Mouse (Mus musculus) myocyte (in vitro differentiated cells): ENCODE measurements at regions not wholly inside any gene's neighbourhood (a gene's known extent, or its start where the extent isn't known, plus 50 kb on each side); places are given as distances from the start of the nearest gene placed in this dataset.

ENCODE experiments used
- H3K27me3 ChIP-seq: one replicate; pipeline ENCODE4 v1.6.1; 2011; ENCODE audit not compliant: control insufficient read depth, insufficient read depth, insufficient read length
- H3K36me3 ChIP-seq: one replicate; pipeline ENCODE4 v1.6.1; 2011; ENCODE audit not compliant: control insufficient read depth, insufficient read depth
- H3K4me2 ChIP-seq: one replicate; pipeline ENCODE4 v1.6.1; 2011; ENCODE audit warnings: low read depth, control low read depth
- H3K4me3 ChIP-seq: one replicate; pipeline ENCODE4 v1.5.1; 2011; ENCODE audit warnings: mild to moderate bottlenecking, control low read depth, moderate library complexity
- H3K79me2 ChIP-seq: one replicate; pipeline ENCODE4 v1.6.1; 2011; ENCODE audit not compliant: control insufficient read depth, insufficient read depth
- H3ac ChIP-seq: one replicate; pipeline ENCODE4 v1.6.1; 2011; ENCODE audit not compliant: control insufficient read depth, insufficient read length
- CEBPB ChIP-seq: IDR thresholded peaks from 2 replicates; pipeline ENCODE4 v1.6.1; 2011; ENCODE audit warnings: mild to moderate bottlenecking, moderate library complexity; ENCODE audit not compliant: poor library complexity, insufficient read depth, severe bottlenecking
- E2F4 ChIP-seq: IDR thresholded peaks from one replicate; pipeline ENCODE4 v1.6.1; 2011; ENCODE audit warnings: mild to moderate bottlenecking, control low read depth, moderate library complexity; ENCODE audit not compliant: insufficient read depth
- MAX ChIP-seq: IDR thresholded peaks from one replicate; pipeline ENCODE4 v1.6.1; 2011; ENCODE audit warnings: low read depth, mild to moderate bottlenecking, control low read depth
- MYOD1 ChIP-seq, 3 experiments: IDR thresholded peaks; one replicate each; pipeline ENCODE4 v1.6.1; 2011; ENCODE audit warnings: control low read depth in 2 of 3, low read depth in 2 of 3, mild to moderate bottlenecking in 2 of 3, moderate library complexity in 1 of 3; ENCODE audit not compliant: insufficient read length in 2 of 3, control insufficient read depth in 1 of 3
- MYOG ChIP-seq, 3 experiments: IDR thresholded peaks; one replicate each; pipeline ENCODE4 v1.6.1; 2011; ENCODE audit warnings: control low read depth in 2 of 3, low read depth in 2 of 3, mild to moderate bottlenecking in 2 of 3; ENCODE audit not compliant: insufficient read length in 2 of 3, control insufficient read depth in 1 of 3, insufficient read depth in 1 of 3
- POLR2A ChIP-seq: IDR thresholded peaks from one replicate; pipeline ENCODE4 v1.6.1; 2011; ENCODE audit warnings: low read depth, mild to moderate bottlenecking, control low read depth, moderate library complexity; ENCODE audit not compliant: insufficient read length
- POLR2AphosphoS2 ChIP-seq: IDR thresholded peaks from one replicate; pipeline ENCODE4 v1.6.1; 2011; ENCODE audit warnings: low read depth, control low read depth; ENCODE audit not compliant: insufficient read length
- REST ChIP-seq: IDR thresholded peaks from one replicate; pipeline ENCODE4 v1.6.1; 2011; ENCODE audit warnings: mild to moderate bottlenecking, control low read depth, moderate library complexity; ENCODE audit not compliant: insufficient read depth, insufficient read length
- SRF ChIP-seq: IDR thresholded peaks from one replicate; pipeline ENCODE4 v1.6.1; 2011; ENCODE audit warnings: low read depth; ENCODE audit not compliant: control insufficient read depth, insufficient read length
- TCF12 ChIP-seq: IDR thresholded peaks from one replicate; pipeline ENCODE4 v1.6.1; 2011; ENCODE audit warnings: mild to moderate bottlenecking, control low read depth; ENCODE audit not compliant: poor library complexity, insufficient read depth, severe bottlenecking
- TCF3 ChIP-seq: IDR thresholded peaks from one replicate; pipeline ENCODE4 v1.6.1; 2011; ENCODE audit warnings: low read depth, control low read depth; ENCODE audit not compliant: insufficient read length
- USF1 ChIP-seq: IDR thresholded peaks from one replicate; pipeline ENCODE4 v1.6.1; 2011; ENCODE audit warnings: low read depth, mild to moderate bottlenecking, control low read depth, moderate library complexity

- Histone ChIP-seq H3K36me3 (no peaks in the 10 kb centered on the region), H3K4me3 (no peak overlapping the region), H3ac (no peak overlapping the region), H3K79me2 (no peaks in the 10 kb centered on the region), H3K4me2 (no peak overlapping the region), H3K27me3 (no peaks in the 10 kb centered on the region)
- no peak for TF ChIP-seq MAX
- TF ChIP-seq TCF3 = no peak
- TF ChIP-seq POLR2AphosphoS2 = no peak
- TF ChIP-seq E2F4 = no peak
- no peak for TF ChIP-seq SRF
- no peak for TF ChIP-seq REST
- TF ChIP-seq MYOD1 (IDR thresholded peaks at IDR 0.05; ENCODE audit: control insufficient read depth in 1 of 3, insufficient read length in 2 of 3, low read depth in 2 of 3) = no peak
- TF ChIP-seq CEBPB = no peak
- TF ChIP-seq MYOG (IDR thresholded peaks at IDR 0.05; ENCODE audit: control insufficient read depth in 1 of 3, insufficient read depth in 1 of 3, insufficient read length in 2 of 3, low read depth in 2 of 3) = no peak
- no peak for TF ChIP-seq POLR2A
- TF ChIP-seq TCF12 = no peak
- no peak for TF ChIP-seq USF1
Observed at GRCm38 (mm10) chr16:77852066-77852781, 250.3 kb upstream of the Gm11146 start.

- H3K4me3 ChIP-seq = no peak overlapping the region
- no peaks in the 10 kb centered on the region for H3K79me2 ChIP-seq
- TF ChIP-seq E2F4 (no peak), POLR2A (no peak), SRF (no peak), MAX (no peak), CEBPB (no peak), TCF3 (no peak), REST (no peak)
- H3K27me3 ChIP-seq = no peaks in the 10 kb centered on the region
- no peaks in the 10 kb centered on the region for H3K36me3 ChIP-seq
- no peak overlapping the region for H3K4me2 ChIP-seq
- H3ac ChIP-seq = no peak overlapping the region
Observed at GRCm38 (mm10) chr16:77851206-77852065, 249.5 kb upstream of the Gm11146 start.

- H3K4me3 ChIP-seq = no peak overlapping the region
- H3K4me2 ChIP-seq = no peak overlapping the region
- TF ChIP-seq MYOD1 (IDR thresholded peaks at IDR 0.05; ENCODE audit: control insufficient read depth in 1 of 3, insufficient read length in 2 of 3, low read depth in 2 of 3) = no peak
- H3K79me2 ChIP-seq = no peaks in the 10 kb centered on the region
- H3K27me3 ChIP-seq = no peaks in the 10 kb centered on the region
- H3K36me3 ChIP-seq = no peaks in the 10 kb centered on the region
- no peak overlapping the region for H3ac ChIP-seq
Observed at GRCm38 (mm10) chr16:77835767-77836166, 233.9 kb upstream of the Gm11146 start.

- H3K79me2 ChIP-seq = no peaks in the 10 kb centered on the region
- H3K36me3 ChIP-seq = no peaks in the 10 kb centered on the region
- no peak overlapping the region for H3ac ChIP-seq
- no peaks in the 10 kb centered on the region for H3K27me3 ChIP-seq
- no peak overlapping the region for H3K4me3 ChIP-seq
- no peak for TF ChIP-seq MYOD1 (IDR thresholded peaks at IDR 0.05; ENCODE audit: control insufficient read depth in 1 of 3, insufficient read length in 2 of 3, low read depth in 2 of 3)
- no peak for TF ChIP-seq USF1
- TF ChIP-seq SRF = no peak
- no peak for TF ChIP-seq TCF12
- TF ChIP-seq TCF3 = no peak
- no peak for TF ChIP-seq POLR2A
- TF ChIP-seq POLR2AphosphoS2 = no peak
- no peak for TF ChIP-seq CEBPB
- TF ChIP-seq REST = no peak
- no peak for TF ChIP-seq E2F4
- TF ChIP-seq MAX = no peak
- no peak for TF ChIP-seq MYOG (IDR thresholded peaks at IDR 0.05; ENCODE audit: control insufficient read depth in 1 of 3, insufficient read depth in 1 of 3, insufficient read length in 2 of 3, low read depth in 2 of 3)
- no peak overlapping the region for H3K4me2 ChIP-seq
Observed at GRCm38 (mm10) chr16:77827322-77828117, 225.6 kb upstream of the Gm11146 start.

- Histone ChIP-seq H3K4me3 (no peak overlapping the region), H3ac (no peak overlapping the region), H3K36me3 (no peaks in the 10 kb centered on the region), H3K79me2 (no peaks in the 10 kb centered on the region), H3K4me2 (no peak overlapping the region), H3K27me3 (no peaks in the 10 kb centered on the region)
- TF ChIP-seq MYOG (IDR thresholded peaks at IDR 0.05; ENCODE audit: control insufficient read depth in 1 of 3, insufficient read depth in 1 of 3, insufficient read length in 2 of 3, low read depth in 2 of 3) = no peak
- TF ChIP-seq USF1 = no peak
- TF ChIP-seq MAX = no peak
- TF ChIP-seq POLR2AphosphoS2 = no peak
- no peak for TF ChIP-seq POLR2A
- no peak for TF ChIP-seq TCF3
- TF ChIP-seq E2F4 = no peak
- TF ChIP-seq TCF12 = no peak
- no peak for TF ChIP-seq MYOD1 (IDR thresholded peaks at IDR 0.05; ENCODE audit: control insufficient read depth in 1 of 3, insufficient read length in 2 of 3, low read depth in 2 of 3)
- TF ChIP-seq SRF = no peak
- TF ChIP-seq REST = no peak
- TF ChIP-seq CEBPB = no peak
Observed at GRCm38 (mm10) chr16:77799709-77800108, 197.8 kb upstream of the Gm11146 start.
